Mouse (Mus musculus): ENCODE measurements around the gene Nipal4.

Gene Nipal4

DNA sequence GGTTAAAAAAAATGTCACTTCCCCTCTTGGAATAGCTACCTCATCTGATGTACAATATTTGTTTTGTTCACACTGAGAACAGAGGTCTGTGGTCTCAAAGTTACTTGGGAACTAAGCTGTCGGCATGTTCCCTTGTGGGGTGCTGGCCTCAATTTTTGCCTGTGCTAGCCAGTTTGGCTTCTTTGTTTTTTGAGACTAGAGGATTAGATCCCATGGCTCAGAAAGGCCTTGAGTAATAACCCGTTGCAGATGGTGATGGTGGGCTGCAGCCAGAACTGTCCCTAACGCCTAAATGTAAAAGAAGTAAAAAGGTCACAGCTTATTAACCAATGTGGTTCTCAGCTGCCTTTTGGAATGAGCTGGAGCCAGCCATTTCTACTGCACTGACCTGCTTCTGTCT, 53.1 kb downstream of the Nipal4 start:
- DNase-seq: no peak

DNA sequence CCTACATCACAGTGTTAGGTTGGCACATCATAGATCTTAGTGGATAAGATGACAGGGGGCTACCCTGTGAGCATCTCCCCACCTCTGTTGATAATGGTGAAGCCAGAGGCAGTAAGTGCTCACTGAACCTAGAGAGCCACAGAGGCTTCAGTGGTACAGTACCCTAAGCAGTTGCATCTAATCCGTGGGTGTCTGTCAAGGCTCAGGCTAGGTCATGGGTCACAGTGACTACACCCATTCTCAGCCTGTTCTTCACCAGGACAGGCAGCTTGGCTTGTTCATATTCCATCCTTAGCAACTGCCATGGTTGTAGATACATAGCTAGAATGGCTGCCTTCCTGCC, 55.4 kb downstream of the Nipal4 start:
- DNase-seq: no peak

DNA sequence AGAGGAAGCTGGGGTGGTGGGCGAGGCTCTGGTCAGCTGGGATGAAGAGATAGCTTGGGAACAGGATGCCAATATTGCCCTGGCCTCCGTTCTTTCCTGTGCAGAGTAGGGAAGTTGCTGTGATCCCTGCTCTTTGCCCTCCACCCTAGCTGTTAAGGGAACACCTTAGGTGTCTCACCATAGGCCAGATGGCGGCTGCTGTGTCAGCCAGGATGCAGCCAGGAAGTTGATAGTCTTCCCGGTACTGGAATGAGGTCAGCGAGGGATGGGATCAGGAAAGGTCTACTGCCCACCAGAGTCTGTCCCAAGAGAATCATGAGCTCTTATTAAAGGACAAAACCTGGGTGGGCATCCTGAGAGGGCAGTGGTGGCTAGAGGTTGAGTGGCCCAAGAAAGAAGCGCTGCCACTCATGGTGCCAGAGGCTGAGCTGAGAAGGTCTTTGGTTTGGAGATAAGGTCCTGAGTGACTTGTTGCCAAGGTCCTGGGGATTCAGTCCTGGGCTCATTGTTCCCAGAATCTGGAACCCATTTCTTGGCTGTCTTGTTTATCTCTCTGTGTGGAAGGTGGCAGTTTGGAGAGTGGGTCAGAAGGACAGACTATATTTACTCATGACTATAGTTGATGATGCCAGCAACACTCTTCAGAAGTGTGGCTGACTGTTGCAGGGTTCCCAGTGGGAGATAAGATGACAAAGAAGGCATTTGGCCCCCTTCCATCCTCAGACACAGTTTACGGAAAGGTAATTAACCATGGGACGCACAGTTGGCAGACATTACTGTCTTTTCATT, 56.0 kb downstream of the Nipal4 start:
- no peak for DNase-seq

DNA sequence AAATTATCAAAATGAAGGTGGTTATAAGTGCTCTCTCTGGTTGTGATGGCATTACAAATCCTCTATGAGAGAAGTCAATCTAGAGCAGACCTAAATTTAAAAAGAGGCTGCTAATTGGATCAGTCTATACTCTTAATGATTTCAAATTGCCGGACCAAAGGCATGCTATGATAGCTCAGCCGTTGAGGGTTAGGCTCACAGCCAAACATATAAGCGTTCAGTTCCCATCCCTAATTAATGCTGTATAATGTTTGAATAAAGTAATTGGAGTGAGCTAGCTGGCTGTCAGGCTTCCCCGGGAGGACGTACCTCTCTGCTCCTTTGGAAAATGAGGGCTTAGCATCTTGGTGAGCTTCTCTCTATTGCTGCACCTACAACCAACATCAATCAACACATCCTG, 57.1 kb downstream of the Nipal4 start:
- no peak for DNase-seq

DNA sequence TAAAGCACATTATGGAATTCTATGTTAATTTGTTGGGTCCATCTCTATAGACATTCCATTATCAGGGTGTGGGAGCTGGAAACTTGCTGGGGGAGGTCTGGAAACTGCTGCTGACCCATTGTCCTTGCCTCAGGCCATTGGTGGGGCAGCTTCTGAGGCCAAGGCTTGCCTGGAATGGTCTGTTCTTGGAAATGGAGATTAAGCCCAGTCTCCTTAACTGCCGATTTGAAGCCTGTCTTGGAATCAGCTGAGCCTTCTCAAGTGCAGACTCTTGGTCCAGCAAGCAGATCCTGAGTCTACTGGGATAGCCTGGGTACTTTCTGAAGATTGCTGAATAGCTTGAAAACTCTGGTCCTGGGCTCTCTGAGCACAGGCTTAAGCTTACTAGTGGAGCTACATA, 59.3 kb downstream of the Nipal4 start:
- DNase-seq: no peak

DNA sequence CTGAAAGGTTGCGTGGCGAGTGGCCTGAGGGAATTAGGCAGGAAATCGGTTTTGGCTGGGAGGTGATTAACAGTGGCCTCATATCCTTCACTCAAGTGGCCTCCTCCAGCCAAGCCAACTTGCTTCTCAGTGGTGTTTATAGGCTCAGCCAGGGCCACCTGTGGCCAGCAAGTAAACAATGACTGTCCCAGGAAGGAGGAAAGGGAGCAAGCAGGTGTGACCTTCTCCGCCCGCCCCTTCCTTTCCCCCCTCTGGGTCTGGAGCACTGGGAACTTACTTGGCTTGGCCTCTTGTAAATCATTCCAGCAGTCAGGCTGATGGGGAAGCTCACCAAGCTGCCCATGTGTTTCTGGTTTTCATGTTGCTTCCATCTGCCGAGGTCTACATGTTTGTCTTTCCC, 64.2 kb downstream of the Nipal4 start:
- no peak for DNase-seq

Measured in right cerebral cortex, postnatal 4 days (tissue).